Mouse (Mus musculus) splenic B cell, adult 2 months (primary cell): ENCODE data around the gene Prrc2b.
A peak's percentile ranks its signal among the peaks of the same experiment; 100 is the strongest.

Source experiments
- DNase-seq: peaks from one replicate; pipeline ENCODE4 v3.0.0-alpha.2; 2011; ENCODE audit warnings: low read depth, low spot score
- H3K27me3 ChIP-seq: 2 replicates; pipeline ENCODE4 v1.6.1; 2012; ENCODE audit warnings: mild to moderate bottlenecking, low read length, moderate library complexity, mixed read lengths; ENCODE audit not compliant: control insufficient read depth, poor library complexity, insufficient read depth, severe bottlenecking
- H3K36me3 ChIP-seq: 2 replicates; pipeline ENCODE4 v1.6.1; 2012; ENCODE audit warnings: mild to moderate bottlenecking, low read length, moderate library complexity, mixed read lengths; ENCODE audit not compliant: control insufficient read depth, poor library complexity, insufficient read depth, severe bottlenecking

Prrc2b gene

DNA sequence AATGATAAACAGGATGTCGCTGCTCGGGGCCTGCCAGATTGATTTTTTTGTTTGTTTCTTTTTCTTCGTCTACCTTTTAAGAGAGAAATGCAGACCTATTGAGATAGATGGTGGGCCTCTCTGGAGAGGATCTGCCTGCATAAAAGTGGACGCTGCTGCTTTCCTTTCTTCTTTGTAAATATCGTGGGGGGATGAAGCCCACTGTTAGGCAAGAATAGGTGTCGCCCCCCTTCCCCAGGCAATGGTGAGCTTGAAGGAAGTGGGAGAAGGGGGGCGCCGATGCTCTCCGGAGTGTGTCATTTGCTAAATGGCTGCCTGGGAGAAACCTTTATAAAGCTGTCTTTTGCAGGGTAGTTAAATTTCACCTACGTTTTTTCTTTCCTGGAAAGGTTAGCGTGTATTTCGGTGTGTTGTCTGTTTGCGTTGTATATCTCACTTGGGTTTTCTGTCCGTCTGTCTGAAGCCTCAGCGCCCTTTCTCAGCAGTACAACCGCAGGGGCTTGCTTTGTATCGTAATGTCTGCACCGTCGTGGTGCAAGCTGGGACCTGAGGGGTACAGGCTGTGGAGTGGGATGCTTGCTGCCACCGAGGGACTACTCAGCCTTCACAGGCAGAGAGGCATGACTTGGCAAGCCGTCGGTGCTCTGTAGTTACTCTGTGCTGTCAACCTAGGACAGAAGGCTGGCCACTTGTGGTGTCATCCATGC is 931 bp downstream of the Prrc2b start:
- no peaks in the 10 kb centered on the region for H3K36me3 ChIP-seq
- peak; percentile 31 for DNase-seq
- no peaks in the 10 kb centered on the region for H3K27me3 ChIP-seq

DNA sequence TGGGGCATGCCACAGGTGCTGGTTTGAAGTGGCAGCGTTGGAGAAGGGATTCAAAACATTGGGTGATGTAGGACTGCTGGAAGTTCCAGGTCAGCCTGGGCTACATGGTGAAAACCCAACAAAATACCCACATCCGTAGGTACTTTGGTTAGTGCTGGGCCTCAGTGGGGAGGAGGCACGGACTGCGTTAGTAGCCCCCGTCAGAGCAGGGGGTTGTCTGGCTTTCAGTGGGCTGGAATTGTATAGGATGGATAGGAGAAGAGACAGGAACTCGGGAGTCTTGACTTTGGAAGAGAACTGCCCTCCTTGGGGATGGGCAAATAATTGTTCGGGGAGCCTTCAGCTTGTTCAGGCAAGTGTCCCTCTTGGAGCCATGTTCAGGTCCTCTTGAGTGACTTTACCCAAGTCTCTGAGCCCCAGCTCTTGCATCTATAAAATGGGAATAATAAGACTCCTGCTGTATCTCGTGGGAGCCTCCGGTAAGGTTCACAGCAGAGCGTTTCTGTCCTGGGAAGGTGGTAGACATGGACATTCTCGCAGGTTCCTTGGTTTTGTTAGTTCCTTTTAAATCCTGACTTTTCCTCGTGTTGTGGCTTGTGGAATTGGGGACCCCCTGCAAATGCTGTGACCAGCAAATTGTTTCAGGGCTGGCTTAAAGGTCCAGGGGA is 1.6 kb downstream of the Prrc2b start:
- no peak for DNase-seq
- Histone ChIP-seq H3K27me3 (no peaks in the 10 kb centered on the region), H3K36me3 (no peaks in the 10 kb centered on the region)

DNA sequence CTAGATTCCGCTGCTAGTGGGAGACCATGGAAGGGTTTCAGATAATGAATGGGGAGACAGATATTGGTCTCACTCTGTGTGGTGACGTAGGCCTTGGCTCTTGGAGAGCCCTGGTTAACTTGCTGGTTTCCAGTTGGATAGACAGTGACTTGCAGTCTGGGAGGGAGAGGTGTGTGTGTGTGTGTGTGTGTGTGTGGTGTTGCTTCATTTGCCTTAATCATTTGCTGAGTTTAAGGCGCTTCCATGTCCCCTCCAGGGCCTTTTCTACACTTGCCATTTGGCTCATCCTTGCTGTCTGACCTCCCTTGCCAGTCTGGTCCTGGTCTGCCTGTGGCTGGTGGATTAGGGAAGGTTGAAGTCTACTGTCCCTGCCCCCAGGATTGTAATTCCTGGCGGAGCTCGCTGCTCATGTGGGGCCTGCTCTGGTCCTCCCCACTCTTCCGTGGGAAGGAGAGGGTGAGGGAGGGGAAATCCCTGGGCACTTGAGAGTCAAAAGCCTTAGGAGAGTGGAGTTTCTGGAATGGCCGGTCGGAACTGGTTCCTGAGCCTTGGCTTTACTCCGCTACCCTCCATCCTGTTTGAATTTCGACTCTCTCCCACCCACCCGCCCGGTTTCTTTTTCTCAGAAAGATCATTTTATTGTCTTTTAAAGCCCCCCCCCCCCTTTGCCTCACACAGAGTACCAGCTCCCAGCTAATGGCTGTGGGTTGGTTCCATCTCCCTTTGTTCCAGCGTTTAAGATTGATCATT is 2.3 kb downstream of the Prrc2b start:
- no peak for DNase-seq
- Histone ChIP-seq H3K27me3 (no peaks in the 10 kb centered on the region), H3K36me3 (no peaks in the 10 kb centered on the region)

DNA sequence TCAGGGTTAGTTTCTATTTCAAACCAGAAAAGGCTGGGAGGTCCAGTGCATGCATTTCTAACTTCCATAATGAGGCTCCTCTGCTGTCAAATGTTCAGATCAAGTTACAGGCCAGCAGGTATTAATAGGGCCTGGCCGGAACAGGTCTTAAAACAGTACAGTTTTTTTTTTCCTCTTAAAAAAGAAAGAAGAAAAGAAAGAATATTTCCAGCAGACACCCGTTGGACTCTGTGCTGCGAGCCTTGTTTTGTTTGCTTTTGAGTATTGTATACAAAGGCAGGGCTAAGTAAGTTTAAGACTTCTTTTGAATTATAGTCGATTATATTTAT is 2.9 kb downstream of the Prrc2b start:
- no peaks in the 10 kb centered on the region for H3K36me3 ChIP-seq
- DNase-seq = no peak
- H3K27me3 ChIP-seq = no peaks in the 10 kb centered on the region

DNA sequence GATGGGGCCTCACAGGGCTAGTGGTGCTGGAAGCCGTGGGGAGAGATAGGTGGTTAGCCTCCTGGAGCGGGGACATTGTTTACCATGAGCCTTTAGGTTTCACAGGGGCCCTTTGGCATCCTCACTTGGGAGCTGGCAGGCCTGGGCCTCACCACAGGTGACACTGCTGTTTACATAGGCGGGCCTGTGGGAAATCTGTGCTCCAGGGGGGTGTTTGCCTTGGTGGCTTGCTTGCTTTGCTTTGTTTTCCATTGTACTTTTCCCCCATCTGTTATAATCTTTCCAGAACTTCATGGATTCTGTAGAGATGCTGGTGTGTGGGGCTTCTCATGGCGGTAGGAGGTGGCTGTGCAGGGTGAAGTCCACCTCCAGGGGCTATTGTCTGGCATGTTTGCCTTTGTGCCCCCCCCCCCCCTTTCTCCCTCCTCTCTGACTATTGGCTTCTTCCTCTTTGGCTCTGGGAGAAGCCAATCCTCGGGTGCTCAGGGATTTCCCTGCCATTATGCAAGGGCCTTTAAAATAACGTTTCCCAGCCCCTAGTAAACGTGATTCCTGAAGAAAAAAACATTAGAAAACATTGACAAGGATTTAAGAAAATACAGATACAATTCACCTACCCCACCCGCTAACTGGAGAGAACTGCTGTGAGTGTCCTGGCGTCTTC is 3.6 kb downstream of the Prrc2b start:
- Histone ChIP-seq H3K27me3 (no peaks in the 10 kb centered on the region), H3K36me3 (no peaks in the 10 kb centered on the region)
- no peak for DNase-seq

DNA sequence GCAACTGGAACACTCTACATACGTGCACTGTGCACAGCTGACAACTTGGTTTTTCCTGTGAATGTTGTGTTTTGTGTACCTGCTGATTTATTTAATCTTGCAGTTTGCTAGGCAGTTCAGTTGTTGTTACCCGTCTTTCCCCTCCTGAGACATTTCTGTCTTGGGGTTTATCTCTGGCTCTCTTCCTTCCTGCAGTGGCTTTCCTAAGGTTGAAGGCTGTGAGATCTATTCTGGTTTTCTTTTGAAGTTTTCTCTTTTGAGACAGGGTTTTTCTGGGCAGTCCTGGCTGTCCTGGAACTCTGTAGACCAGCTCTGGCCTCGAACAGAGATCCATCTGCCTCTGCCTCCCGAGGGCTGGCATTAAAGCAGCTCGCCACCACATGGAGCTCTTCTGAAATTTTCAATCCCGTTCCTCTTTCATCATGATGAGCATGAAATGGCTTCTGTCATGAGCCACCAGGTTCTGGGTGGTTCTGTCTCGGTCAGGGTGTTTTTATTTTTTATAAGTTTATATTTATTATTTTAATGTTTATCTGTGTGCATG is 4.2 kb downstream of the Prrc2b start:
- H3K36me3 ChIP-seq = no peaks in the 10 kb centered on the region
- H3K27me3 ChIP-seq = no peaks in the 10 kb centered on the region
- DNase-seq = no peak

DNA sequence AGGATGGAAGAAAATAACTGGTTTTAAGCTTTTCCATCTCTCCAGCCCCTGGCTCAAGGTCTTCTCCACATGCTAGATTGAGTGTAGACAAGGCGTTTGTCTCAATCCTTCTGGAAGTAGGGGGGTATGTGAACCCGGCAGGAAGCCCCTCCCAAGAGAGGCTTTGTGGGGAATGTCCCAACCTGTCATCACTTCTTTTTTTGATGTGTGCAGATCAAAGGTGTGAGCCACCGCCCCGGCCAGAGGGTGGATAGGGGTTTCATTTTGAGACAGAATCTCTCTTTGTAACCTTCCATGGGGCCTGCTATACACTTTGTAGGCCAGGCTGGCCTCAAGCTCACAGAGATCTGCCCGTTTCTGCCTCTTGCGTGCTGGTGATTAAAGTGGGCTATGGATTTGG is 4.7 kb downstream of the Prrc2b start:
- Histone ChIP-seq H3K27me3 (no peaks in the 10 kb centered on the region), H3K36me3 (no peaks in the 10 kb centered on the region)
- no peak for DNase-seq

DNA sequence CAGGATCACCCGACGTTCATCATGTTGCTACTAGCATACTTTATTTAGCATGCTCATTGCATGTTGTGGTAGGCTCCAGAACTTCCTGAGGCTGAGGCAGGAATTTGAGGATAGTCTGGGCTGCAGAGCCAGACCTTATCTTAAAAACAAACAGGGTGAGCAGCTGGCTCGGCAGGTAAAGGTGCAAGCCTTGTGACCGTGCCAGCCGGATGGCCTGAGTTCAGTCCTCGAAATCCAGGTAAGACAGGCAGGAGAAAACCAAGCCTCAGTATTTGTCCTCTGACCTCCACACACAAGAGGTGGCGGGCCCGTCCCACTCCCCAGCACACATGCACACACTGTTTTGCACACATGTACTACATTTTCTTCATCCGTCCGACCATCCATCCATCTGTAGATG is 5.8 kb downstream of the Prrc2b start:
- Histone ChIP-seq H3K36me3 (no peaks in the 10 kb centered on the region), H3K27me3 (no peaks in the 10 kb centered on the region)
- no peak for DNase-seq

DNA sequence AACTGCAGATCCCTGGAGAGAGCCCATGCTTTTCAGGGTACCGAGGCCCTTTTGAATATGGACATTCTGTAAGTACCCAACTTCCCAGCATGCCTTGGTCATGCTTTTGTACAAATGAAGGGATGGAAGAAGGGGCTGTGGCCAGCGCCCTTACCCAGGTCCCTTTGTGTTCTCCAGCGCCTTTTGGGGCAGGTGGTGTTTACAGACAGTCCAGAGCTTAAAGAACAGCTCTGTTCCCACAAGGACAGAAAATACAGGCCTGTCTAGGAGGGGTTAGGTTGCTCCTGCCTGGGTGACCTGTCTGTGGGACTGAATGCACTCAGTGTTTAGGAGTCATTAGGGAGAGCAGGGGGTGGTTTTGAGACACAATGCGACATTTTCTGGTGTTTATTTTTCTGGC is 6.4 kb downstream of the Prrc2b start:
- no peaks in the 10 kb centered on the region for H3K36me3 ChIP-seq
- no peaks in the 10 kb centered on the region for H3K27me3 ChIP-seq
- DNase-seq = no peak

DNA sequence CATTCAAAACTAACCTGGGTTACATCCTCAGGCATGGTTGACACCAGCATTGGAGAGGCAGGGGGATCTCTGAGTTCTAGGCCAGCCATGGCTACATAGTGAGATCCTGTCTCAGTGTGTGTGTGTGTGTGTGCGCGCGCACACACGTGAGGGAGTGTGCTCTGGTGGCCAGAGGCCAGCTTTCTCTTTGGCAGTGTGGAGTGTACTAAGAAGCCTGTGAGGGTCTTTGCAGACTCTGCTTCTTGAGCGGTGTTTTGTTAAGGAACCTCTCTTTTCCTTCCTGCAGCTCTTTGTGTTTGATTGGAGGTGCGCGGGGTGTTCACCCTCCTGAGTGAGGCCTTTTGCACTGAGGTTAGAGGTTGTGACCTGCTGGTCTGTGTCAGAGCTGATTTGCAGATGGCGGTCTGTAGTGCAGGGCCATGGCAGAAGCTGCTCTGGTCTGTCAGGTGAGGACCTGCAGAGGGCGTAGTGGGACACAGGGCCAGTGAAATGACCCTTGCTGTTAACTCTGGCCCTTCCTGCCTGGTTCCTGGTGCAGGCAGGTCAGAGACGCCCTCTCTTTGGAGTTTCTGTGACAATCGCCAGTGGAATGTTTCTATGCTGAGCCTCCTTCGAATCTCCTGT is 7.8 kb downstream of the Prrc2b start:
- Histone ChIP-seq H3K27me3 (no peaks in the 10 kb centered on the region), H3K36me3 (no peaks in the 10 kb centered on the region)
- no peak for DNase-seq

DNA sequence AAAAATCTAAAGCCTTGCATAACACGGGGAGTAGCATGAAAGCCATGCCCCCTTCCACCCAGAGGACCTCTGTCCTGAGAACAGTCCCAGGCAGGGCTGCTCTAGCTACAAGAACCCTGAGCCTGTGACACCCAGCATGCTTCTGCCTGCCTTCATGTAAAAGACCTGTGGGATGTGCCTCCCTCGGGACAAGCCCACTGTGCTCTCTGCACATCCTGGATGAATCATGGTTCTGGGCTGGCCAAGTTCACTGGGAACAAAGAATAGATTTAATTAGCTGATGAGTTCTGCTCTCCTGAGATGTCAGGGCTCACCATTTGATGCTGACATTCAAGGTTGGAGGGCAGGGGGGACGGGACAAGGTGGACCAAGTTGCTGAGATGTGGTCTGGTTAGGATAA is 9.6 kb downstream of the Prrc2b start:
- no peaks in the 10 kb centered on the region for H3K27me3 ChIP-seq
- DNase-seq = no peak
- H3K36me3 ChIP-seq = no peaks in the 10 kb centered on the region

DNA sequence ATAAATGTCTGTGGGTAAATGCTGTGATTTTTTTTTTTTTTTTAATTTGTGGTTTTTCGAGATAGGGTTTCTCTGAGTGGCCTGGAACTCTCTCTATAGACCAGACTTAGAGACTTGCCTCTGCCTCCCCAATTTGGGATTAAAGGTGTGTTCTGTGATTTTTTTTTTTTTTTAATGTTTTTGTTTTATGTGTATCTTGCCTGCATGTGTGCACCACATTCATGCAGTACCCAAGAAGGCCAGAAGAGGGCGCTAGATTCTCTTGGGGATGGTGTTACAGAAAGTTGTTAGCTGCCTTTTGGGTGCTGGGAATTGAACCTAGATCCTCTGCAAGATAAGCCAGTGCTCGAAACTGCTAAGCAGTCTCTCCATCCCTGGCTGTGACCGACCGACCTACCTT is 10.1 kb downstream of the Prrc2b start:
- peak; percentile 64 for DNase-seq
- Histone ChIP-seq H3K36me3 (no peaks in the 10 kb centered on the region), H3K27me3 (no peaks in the 10 kb centered on the region)

DNA sequence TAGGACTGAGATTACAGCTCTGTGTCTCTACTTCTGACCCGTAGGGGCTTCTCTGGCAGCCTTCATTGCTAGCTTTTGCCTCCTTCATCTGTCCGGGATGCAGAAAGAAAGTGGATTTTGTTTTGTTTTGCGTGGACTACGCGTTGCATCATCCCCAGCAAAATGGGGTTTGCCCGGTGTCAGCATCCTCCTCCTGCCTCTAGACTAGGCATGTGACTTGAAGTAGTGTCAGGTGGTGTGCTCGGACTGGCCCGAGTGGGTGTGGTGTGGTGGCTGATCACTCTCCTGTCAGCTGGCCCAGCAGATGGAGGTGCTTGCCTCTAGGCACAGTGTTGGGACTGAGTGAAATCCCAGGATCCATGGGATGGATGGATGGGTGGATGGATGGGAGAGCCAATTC is 11.2 kb downstream of the Prrc2b start:
- no peak for DNase-seq
- Histone ChIP-seq H3K36me3 (no peaks in the 10 kb centered on the region), H3K27me3 (no peaks in the 10 kb centered on the region)

DNA sequence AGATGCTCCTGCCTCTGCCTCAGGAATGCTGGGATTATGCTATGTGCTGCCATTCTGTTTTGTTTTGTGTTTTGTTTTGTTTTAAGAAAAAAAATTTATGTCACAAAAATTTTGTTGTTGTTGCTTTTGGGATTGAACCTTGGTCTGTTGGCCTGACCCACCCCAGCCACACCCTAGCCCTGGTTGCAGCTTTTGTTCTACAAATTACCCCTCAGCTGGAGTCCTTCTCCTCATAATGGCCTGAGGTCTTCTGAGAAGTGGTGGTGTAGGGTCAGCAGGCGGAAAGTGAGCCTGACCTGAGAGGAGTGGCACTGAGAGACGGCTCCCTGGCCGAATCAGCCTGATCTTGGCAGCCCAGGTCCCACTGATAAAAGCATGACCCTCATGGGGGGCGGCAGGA is 11.8 kb downstream of the Prrc2b start:
- Histone ChIP-seq H3K27me3 (no peaks in the 10 kb centered on the region), H3K36me3 (no peaks in the 10 kb centered on the region)
- DNase-seq = no peak
